Mouse (Mus musculus) mesoderm, embryonic 11.5 days (tissue): ENCODE data around the gene Synpo2.
A peak's percentile ranks its signal among the peaks of the same experiment; 100 is the strongest.

Source experiments
- DNase-seq: peaks from one replicate; pipeline ENCODE4 v3.0.0-alpha.2; 2012; ENCODE audit warnings: low read depth, low spot score

Gene Synpo2

DNA sequence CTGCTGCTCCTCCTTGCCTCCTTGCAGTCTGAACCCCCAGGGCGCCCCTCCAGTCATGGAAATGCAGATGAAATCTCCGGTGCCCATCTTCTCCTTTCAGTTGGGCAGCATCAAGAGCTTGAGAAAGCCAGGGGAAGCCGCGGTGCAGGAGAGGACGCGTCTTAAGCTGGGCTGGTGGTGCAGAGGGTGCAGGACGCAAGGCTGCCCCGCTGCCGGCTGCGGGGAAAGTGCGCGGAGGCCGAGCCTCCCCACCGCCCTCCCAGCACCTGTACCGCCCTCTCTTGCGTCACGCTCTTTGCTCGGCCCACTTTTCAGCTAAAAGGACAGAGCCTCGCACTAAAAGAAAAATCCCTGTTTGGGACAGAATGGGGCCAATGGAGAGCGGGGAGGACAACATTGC lies at the start of gene Synpo2:
Synpo2 (minus strand) TSS at position 229 of the 400 bp plus-strand sequence.
- DNase-seq: peak; percentile 59

DNA sequence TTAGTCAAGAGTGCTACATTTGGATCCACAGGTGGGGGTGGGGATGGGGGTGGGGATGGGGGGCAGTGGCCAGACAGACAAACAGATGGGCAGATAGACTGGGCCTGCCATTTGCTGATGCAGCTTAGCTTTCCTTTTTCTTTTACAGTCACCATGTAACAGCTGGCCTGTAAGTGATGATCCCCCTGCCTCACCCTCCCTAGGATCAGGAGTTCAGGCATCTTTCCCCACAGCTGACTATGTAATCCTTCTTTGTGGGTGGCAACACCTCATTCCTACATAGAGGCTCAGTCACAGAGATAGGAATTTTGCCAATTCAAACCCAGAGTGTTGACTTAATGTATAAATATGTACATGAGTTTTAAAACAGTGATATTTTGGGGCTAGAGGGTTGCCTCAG lies 49.7 kb upstream of the Synpo2 start:
- no peak for DNase-seq

DNA sequence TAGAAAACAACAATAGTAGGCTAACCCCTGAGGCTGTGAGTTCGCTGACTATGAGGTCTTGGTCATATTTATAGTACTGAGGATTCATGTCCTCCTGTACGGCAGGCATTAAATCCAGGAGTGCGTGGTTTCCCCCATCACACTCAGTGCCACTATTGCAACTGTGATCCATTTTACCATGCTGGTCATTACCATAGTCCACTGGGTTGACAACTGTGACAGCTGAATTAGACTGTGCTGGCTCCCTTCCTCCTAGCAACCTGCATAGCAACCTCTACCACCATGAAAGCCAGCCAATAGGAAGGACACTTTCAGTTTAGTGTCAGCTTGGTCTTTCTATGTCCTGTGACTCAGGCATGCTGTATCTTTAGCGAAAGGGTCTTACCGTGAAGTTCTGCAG lies 48.3 kb upstream of the Synpo2 start:
- DNase-seq: no peak

DNA sequence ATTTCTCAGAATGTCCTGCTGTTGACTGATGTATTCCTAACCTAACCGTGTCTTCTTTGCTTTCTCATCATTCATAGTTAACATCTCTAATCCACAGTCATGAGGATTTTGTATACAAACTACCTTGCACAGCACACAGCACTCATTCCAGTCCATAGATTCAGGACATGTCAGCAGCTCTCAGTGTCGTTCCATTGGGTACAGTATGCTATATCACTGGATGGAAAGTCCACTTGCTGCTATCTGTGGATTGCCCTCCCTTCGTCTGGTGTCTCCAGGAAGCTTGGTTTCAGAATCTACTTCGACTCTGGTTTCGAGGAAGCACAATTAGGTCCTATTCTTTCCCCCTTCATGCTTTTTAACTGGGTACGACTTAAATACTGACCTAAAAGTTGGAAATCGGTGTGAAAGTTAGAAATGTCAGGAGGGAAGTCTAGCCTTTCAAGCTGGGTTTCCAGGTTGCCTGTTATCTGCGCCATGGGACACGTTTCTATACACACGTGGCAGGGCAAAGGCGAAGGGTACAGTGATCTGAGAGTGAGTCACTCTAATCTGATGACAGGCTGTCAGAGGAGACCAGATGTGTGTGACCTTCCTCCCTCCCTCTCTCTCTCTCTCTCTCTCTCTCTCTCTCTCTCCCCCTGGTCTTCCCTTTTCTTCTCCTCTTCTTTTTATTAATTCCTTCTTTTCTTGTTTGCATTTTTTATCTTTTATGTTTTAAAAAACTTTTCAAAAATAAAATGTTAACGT lies 47.1 kb upstream of the Synpo2 start:
- DNase-seq: no peak

DNA sequence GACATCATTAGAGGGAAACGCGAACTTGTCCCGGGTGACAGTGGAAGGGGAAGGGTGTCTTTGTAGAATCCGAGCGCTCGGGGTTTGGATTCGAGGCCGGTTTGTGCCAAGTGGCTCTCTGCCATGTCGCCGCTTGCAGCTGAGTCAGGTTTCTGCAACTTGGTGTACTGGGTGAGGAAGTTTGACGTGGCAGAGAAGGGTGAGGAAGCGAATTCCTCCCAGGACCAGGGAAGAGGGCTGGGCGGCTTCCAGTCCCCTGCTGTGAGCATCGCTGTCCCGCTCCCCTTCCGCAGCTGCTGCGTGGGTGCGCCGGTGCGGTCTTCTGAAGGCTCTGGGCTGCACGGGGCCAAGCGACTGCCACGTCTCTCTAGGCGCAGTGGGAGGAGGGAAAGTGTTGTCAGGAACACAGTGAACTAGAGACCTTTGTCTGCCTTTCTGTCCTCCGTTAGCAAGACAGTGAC lies 31.8 kb upstream of the Synpo2 start:
- peak; percentile 60 for DNase-seq

DNA sequence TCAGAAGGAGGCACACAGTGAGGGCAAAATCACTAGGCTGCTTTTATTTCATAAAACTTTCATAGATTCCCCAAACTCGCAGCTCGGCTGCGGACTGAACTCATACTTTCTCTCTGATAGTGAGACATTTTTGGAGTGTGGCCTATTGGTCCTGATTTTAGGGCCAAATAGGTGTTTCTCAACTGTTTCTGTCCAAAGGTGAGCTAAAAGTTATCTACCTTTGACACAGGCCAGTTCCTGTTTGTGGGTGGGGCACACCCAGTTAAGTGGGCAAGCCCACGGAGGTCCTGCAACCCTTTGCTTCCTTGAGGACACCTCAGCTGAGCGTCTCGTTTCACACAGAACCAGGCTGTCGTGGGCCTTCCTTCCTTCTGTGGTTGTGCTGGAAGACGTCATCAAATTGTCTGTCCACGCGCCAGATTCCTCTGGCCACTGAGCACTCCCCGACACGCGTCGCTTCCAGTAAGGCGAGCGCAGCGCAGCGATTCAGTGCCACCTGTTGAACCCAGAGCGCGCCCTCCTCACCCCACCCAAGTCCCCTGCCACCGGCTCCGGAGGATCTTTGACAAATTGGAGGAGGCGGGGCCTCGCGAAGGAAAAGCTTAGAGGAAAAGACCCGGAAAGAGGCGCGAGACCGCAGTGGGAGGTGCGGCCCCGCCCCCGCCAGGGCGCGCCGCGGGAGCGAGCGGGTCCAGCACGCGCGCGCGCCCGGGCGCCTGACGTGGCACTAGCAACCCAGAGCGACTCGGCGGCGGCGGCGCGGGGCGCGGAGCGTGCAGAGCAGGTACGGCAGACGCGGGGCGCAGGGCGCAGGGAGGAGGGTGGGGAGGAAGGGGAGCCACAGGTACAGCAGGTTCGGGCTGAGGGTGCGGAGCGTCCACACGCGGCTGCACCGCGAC lies 31.1 kb upstream of the Synpo2 start, which contains the start of gene Sec24d:
Sec24d (plus strand) TSS at position 703 of the 899 bp plus-strand sequence.
- peak; percentile 84 for DNase-seq

DNA sequence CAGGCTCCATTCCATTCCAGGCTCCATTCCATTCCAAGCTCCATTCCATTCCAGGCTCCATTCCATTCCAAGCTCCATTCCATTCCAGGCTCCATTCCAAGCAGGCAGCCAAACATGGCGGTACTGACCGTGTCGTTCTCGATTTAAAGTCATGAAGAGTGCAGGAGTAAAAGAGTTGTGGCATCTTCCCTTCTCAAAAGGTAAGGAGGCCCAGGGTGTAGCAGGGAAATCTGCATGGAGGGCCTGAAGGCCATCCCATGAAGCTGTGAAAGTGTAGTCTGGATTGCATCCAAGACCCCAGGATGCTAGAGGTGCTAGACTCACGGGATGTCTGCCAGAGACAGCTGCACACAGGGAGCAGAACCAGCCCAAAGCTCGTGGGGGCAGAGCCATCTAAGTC lies 28.8 kb upstream of the Synpo2 start:
- no peak for DNase-seq

DNA sequence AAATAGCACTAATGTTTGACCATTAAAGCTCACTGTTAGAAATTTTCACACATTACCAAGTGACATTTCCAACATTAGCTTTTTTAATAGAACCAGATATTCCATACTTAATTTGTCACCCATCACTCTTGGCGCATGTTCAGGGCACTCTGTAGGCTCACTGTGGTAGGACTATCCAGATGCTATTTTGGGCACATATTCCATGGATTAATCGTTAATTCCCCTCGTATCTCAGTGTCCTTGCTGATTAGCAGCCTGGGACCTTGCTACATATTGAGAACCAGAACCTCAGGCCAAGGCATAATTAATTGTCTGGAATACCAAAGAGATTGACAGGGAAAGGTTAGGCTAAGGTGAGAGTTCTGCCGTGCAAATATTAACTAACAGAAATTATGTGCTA lies 22.8 kb upstream of the Synpo2 start:
- DNase-seq: no peak

DNA sequence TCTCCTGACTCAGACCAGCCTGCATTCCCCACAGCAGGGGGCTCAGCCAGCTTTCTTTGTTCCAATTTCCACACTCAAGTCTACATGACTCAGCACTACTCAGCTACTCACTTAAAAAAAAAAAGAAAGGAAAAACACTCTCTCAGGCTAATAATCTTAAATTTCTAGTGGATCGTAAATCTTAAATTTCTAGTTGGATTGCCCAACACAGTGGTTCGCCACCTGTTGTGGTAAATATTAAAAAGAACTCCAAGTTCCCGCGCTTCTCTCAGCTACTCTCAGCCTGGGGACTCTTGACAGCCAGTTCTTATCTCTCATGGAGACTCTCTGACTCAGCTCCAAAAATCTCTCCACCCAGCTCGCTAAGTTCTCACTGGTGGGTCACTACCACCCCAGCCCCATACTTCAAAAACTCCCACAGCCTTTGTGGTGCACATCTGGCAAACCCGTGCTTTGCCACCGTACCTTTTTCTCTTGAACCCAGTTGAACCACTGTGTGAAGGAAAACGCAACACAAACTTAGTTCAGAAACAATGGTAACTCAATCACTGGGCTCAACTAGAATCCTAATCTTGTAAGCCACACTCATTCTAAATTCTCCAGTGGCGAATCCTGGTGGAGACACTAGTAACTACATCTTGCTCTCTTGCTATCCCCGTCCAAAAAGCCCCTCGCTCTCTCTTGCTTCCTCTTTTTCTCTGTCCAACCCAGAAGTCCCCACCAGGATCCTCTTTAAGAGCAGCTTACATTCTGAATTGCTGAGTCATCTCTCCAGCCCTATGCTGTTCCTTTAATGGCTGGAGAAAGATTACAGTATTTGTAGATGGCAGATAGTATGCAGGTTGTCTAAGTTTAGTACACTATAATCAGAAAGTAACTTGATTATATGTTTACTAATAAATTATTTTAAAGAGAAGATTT lies 20.5 kb upstream of the Synpo2 start:
- no peak for DNase-seq

DNA sequence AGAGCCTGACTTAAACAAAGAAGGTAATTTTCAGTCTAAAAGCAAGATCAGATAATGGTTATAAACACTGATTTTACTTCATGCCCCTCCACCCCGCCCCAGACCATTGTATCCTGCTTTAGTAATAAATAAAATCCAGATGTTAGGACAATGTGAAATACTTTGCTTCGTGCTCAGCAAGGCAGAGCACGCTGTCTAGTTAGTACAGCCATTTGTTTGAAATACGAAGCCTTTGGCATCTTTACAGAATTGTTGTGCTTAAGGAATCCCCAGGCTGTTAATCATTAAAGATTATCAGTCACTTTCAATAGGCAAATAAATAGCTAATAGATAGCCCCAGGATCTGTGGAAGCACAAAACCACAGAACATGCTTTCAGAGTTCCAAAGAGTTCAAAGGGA lies 9.7 kb upstream of the Synpo2 start:
- DNase-seq: no peak

DNA sequence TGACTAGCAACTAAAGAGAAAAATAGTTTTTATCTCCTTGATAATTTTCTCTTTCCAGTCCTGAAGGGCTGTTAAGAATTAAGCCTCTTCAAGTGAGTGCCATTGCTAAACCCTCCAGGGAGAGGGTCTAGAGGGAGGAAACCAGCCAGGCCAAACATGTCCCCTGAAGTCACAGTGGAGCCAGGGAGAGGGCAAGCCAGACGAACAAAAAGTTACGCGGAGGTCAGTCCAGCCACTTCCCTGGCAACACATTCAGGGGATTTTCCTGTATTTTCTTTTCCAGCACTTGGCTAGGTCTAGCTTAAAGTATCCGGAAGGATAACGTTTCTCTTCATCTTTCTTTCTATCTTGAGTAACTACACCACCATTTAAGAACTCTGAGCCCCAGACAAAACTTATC lies 8.4 kb upstream of the Synpo2 start:
- no peak for DNase-seq

DNA sequence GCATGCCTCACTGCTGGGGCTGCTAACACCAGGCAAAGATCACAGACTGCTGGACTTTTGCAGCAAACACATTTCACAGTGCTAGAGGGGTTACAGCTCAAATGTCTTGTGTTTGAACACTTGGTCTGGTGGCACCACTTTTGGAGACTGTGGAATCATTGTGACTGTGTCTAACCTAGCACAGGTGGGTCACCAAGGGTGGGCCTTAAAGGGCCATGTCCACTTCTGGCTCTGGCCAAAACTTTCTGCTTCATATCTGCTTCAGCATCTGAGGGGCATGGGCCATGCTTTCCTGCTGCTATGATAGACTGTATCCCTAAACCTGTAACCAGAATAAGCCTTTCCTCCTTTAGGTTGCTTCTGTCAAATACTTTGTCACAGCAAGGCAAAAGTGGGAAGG lies 1.5 kb upstream of the Synpo2 start:
- DNase-seq: no peak

DNA sequence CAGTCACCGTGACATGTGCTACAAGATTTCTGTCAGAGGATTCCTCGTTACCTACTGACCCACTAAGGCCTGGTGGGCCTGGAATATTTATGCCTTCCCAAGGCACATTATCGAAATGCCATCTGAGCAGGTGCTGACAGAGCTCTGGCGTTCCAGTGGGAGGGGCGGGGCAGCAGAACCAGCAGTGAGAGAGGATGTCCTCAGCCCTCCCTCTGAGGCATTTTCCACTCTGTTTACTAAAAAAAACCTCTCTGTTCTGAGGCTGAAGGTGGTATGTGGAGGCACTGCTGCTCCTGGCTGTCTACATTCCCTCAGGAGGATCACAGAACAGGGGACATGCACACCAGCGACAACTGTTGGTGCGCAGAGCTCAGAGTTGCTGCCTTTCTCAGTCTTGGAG lies 1.1 kb upstream of the Synpo2 start:
- peak; percentile 45 for DNase-seq

DNA sequence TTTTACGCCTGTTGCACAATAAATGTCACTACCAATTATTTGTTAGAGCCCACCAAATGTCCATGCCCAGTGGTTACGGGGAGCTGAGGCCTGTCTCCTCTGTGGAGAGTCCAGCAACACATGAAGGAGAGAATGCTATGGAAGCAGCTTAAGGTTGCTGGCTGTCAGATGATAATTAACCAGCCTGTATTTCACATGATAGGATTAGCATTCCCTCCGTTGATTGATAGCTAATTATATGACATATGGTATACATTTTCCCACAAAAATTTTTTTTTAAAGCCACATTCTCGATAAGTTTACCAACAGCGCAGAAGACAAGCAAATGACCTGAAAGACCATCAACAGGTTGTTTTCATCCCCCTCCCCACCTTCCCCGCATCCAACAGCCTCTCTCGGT lies 454 bp downstream of the Synpo2 start:
- DNase-seq: no peak

DNA sequence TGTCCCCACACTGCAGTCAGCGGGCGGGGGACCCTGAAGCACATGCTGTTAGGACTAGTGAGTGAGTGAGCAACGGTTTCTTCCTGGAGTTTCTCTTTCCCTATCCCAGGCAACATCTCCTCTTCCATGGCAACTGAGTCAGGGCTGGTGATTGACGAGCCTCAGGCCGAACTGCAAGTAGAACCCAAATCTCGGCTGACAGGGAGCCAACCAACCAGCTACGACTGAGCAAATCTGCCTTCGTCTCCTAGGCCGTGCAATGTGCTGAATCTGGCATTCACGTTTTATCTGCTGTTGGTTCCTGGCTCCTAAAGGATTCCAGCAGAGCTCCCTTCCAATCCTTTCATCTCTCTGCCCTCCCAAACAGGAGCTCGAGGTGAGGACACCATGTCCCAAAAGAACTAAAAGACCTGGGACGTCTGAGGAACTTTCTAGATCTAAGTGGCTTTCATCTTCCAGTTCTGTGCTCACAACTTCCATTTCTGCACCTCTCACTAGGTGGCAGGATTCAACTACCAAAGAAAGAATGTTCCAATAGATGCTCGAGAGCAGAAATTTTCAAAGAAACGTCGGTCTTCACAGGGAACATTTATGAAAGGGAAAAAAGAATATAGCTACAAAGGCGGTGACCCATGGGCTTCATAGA lies 1.6 kb downstream of the Synpo2 start:
- DNase-seq: no peak

DNA sequence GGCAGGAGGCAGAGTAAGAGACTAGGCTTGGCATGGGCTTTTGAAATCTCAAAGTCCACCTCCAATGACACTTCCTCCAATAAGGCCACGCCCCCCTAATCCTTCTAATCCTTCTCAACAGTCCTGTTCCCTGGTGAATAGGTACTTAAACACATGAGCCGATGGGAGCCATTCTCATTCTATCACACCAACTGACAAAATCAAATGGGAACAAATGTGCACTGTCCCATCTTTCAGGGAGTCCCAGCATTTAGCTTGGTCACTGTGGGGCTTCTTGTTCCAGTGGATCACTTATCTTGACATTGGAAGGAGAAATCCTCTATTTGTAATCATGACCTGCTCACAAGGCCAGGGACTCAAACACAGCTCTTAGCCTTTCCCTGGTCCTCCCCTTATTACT lies 4.3 kb downstream of the Synpo2 start:
- DNase-seq: no peak

DNA sequence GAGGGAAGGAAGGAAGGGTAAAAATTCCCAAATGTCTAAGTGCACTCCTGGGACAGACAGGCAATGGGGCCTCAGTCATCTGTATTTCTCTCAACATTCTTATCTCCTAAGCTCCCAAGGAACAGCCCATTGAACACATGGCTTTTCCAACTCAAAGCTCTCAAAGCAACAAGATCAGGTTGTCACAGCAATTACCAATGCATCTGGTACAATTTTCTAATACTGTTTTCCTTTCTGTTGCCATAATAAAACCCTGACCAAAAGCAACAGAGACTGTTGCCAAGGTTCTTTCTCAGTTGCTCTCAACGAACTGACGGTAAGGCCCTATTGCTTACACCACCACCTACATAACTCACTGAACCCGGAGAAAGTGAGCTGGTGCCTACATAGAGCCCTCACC lies 8.7 kb downstream of the Synpo2 start:
- DNase-seq: no peak

DNA sequence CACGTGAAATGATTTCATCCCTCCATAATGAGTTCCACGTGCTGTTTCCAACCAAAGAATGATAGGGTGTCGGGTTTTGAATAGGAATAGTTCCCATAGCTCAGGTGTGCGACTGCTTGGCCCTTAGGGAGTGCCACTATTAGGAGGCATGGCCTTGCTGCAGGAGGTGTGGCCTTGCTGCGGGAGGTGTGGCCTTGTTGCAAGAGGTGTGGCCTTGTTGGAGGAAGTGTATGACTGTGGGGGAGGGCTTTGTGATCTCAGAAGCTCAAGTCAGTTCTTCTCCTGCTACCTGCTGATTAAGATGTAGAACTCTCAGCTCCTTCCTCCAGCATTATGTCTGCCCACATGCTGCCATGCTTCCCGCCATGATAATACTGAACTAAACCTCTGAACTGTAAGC lies 17.3 kb downstream of the Synpo2 start:
- no peak for DNase-seq

DNA sequence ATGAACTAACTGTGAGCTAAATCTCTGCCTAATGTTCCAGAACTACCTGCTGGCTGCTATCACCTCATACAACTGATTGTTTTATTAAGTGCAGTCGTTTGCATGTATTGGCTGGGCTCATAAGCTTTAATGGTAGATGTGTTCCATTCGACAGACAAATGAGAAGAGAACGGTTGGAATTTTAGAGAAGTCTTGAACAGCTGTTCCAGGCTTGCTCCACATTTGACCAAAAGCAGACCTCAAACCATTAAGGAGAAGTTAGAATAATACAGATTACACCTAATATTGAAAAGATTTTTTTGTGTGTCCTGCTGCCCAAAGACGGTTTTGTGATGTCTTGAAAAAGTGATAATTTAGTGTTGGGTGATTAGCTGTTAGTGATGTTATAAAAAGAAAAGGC lies 27.1 kb downstream of the Synpo2 start:
- no peak for DNase-seq

DNA sequence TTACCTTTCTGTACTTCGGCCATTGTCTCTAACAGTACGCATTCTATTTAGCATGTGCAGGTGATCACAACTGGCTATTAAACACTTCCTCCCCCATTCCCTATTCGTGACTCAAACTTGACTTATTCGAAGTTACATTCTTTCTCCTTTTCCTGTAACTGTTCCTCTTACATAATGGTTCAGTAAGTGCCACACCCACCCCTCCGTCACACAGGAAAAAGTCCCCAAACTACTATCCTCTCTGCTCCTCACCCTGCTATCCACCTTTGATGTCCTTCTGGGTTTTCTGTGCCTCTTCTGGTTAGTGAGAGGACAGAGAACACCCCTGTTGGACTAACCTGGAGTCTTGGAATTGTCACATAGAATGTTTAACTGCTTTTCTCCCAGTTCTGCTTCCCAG lies 28.6 kb downstream of the Synpo2 start:
- no peak for DNase-seq

DNA sequence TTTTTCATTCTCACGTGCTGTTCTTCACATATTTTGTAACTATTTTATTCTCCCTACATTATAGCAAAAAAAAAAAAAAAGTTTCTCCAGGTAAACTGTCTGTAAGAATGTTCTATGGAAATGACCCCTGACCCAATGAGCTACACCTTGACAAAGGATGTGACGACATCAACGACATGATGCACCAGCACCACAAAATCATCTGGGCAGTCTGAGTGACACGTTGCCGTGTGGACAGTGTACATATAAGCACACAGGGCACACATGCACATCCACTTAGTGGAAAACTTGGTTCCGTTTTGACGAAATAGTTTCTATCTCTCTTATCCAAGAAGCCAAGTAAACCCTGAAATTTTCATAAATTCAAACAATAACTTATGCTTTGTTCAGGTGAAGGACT lies 30.5 kb downstream of the Synpo2 start:
- no peak for DNase-seq
